13 mouse cellular contexts compared by ENCODE assay signal in genomic region chr5:118649215-118650006, GRCm38 (mm10).
DNase-seq lines count a peak whose midpoint lies in the region; ATAC-seq and TF ChIP-seq lines count a peak whose summit lies in the region.
"Had no signal": no experiment of that assay in that cellular context is flagged by ENCODE, and none has a peak within 500 bp of the region (broad histone marks: within the 10 kb centered on the region; RNA-seq: fewer than 3 reads in every experiment).

No protein-coding gene starts in this region.

- TF ChIP-seq CTCF in forebrain, postnatal 0 days (IDR thresholded peaks at IDR 0.05; ENCODE audit: low read depth) = no peak

- H3K4me3 ChIP-seq in forebrain, postnatal 0 days (ENCODE audit: low read depth, low read length) = no peak overlapping the region
- H3K4me3 ChIP-seq in forebrain, embryonic 13.5 days = no peak overlapping the region
- H3K4me3 ChIP-seq: liver, embryonic 13.5 days; megakaryocyte, embryonic 14.5 days had no signal

- H3K9ac ChIP-seq in forebrain, postnatal 0 days = no peak overlapping the region
- H3K9ac ChIP-seq in forebrain, embryonic 13.5 days = no peak overlapping the region
- H3K9ac ChIP-seq: liver, embryonic 13.5 days had no signal

- no peaks in the 10 kb centered on the region; the same call in 1 of the 2 replicates for H3K36me3 ChIP-seq in forebrain, postnatal 0 days (ENCODE audit: insufficient read depth)
- H3K36me3 ChIP-seq in forebrain, embryonic 13.5 days (ENCODE audit: poor library complexity, severe bottlenecking) = no peaks in the 10 kb centered on the region
- H3K36me3 ChIP-seq: liver, embryonic 13.5 days had no signal

- H3K27me3 ChIP-seq in forebrain, postnatal 0 days (ENCODE audit: insufficient read depth, low read length) = no peaks in the 10 kb centered on the region
- H3K27me3 ChIP-seq in forebrain, embryonic 13.5 days = no peaks in the 10 kb centered on the region
- H3K27me3 ChIP-seq: liver, embryonic 13.5 days; megakaryocyte, embryonic 14.5 days; Patski had no signal

- no peak overlapping the region for H3K4me2 ChIP-seq in forebrain, postnatal 0 days (ENCODE audit: low read depth)
- H3K4me2 ChIP-seq in forebrain, embryonic 13.5 days = no peak overlapping the region
- H3K4me2 ChIP-seq: liver, embryonic 13.5 days had no signal

- H3K9me3 ChIP-seq in forebrain, postnatal 0 days (ENCODE audit: low read length) = no peaks in the 10 kb centered on the region
- no peaks in the 10 kb centered on the region for H3K9me3 ChIP-seq in forebrain, embryonic 13.5 days (replicated peaks)
- H3K9me3 ChIP-seq: liver, embryonic 13.5 days; megakaryocyte, embryonic 14.5 days had no signal

- intact Hi-C loops in left cerebral cortex, postnatal 4 days (cut with DNase I) = loop anchor here (5.0 to 10.0 kb wide), 2 partner anchors 75 to 317 kb away; no protein-coding TSS in a partner anchor

- peaks cover 6% of the 10 kb centered on the region; the same call in 1 of the 2 replicates for H3K4me1 ChIP-seq in forebrain, postnatal 0 days (ENCODE audit: insufficient read depth)
- peaks cover 24% of the 10 kb centered on the region for H3K4me1 ChIP-seq in forebrain, embryonic 13.5 days

- WGBS in forebrain, postnatal 0 days = 65% methylated on average over 10 of the region's 10 CpGs
- 91% methylated on average over 10 of the region's 10 CpGs for WGBS in forebrain, embryonic 13.5 days

- ATAC-seq in forebrain, postnatal 0 days = no peak
- ATAC-seq in forebrain, embryonic 13.5 days = no peak
- ATAC-seq: Patski had no signal

- DNase-seq in forebrain, postnatal 0 days = no peak
- peak; percentile 31 for DNase-seq in A20 (ENCODE audit: low read depth, low spot score)
- peak; percentile 62 for DNase-seq in kidney, adult 11 months
- DNase-seq in kidney, postnatal 36 days = peak; percentile 67 to 80
- no peak for DNase-seq in adrenal gland, postnatal 25 days
- no peak for DNase-seq in ovary, postnatal 36 days (ENCODE audit: low spot score)
- DNase-seq in left cerebral cortex, postnatal 4 days = no peak
- DNase-seq: adrenal gland, postnatal 14 days; embryo, embryonic 11 days; liver, embryonic 13.5 days had no signal

- peak overlapping the region; percentile 47 for H3K27ac ChIP-seq in forebrain, postnatal 0 days (ENCODE audit: low read depth, low read length)
- H3K27ac ChIP-seq in forebrain, embryonic 13.5 days = no peak overlapping the region
- H3K27ac ChIP-seq: liver, embryonic 13.5 days had no signal

Comparison
In these comparisons a context has a peak if more than half of its experiments do, and no peak if none do; other contexts are left out.
1. DNase-seq: peak in A20 (single experiment), kidney, adult 11 months (single experiment) and kidney, postnatal 36 days (2 of 2); none in forebrain, postnatal 0 days (single experiment), adrenal gland, postnatal 25 days (single experiment), ovary, postnatal 36 days (single experiment) and left cerebral cortex, postnatal 4 days (single experiment).